Mouse (Mus musculus) gastrocnemius, adult 8-10 months (tissue): Measurements from ENCODE around the gene Tmem9. TPM values are rescaled to one million over a fixed set of nuclear protein-coding genes. Genes with fewer than 3 reads are reported as not detected.

ENCODE experiments used
- DNase-seq, 2 experiments: peaks; one replicate each; pipeline ENCODE4 v3.0.0; 2022; ENCODE audit warnings: low spot score in 2 of 2
- total RNA-seq, 4 experiments: library from RNA; stranded (reverse); gene quantifications; 2 replicates each; pipeline ENCODE4 v1.2.4; 2022

Gene Tmem9
- total RNA-seq, 4 experiments from 2014 or later: 8.6 to 12.9 (median 9.6) TPM

GRCm38 (mm10) chr1:136081161-136081560, 73.2 kb downstream of the Tmem9 start:
- no peak for DNase-seq

Other genes starting within 250 kb of the Tmem9 start
- 100 to 1,000 TPM; 131 to 182 (median 168) TPM for gene Phlda3, start 242.0 kb upstream of the Tmem9 start, total RNA-seq
- gene Tnni1, start 228.7 kb upstream of the Tmem9 start, total RNA-seq: 100 to 1,000 TPM; 238 to 314 (median 288) TPM
- not detected for gene Lad1, start 189.6 kb upstream of the Tmem9 start, total RNA-seq
- 1 to 10 TPM; 4.0 to 5.8 (median 4.6) TPM for gene Tnnt2, start 171.8 kb upstream of the Tmem9 start, total RNA-seq
- gene Pkp1, start 88.9 kb upstream of the Tmem9 start, total RNA-seq: under 1 TPM in 1 of 4 experiments, not detected in 3; 0.11 TPM
- gene Igfn1, start 1.8 kb upstream of the Tmem9 start, total RNA-seq: 10 to 100 TPM; 28.7 to 98.0 (median 63.2) TPM
- gene Ascl5, start 42.7 kb downstream of the Tmem9 start, total RNA-seq: not detected
- gene Cacna1s, start 44.6 kb downstream of the Tmem9 start, total RNA-seq: 1,000 to 10,000 TPM in 3 of 4 experiments, 100 to 1,000 TPM in 1; 844 to 1,101 (median 1,067) TPM
- gene Kif21b, start 123.2 kb downstream of the Tmem9 start, total RNA-seq: under 1 TPM; 0.31 to 0.70 (median 0.34) TPM
- gene Mroh3, start 204.7 kb downstream of the Tmem9 start, total RNA-seq: not detected
- gene Inava, start 226.1 kb downstream of the Tmem9 start, total RNA-seq: not detected